Mouse (Mus musculus) G1E (cell line): ENCODE data around the gene Bbs9.

Source experiments
- CTCF ChIP-seq: IDR thresholded peaks from 2 replicates; pipeline ENCODE4 v1.5.1; 2012; ENCODE audit warnings: low read depth, low read length, inconsistent platforms, mixed read lengths
- GATA1 ChIP-seq: IDR thresholded peaks from 2 replicates; pipeline ENCODE4 v1.6.1; 2012; ENCODE audit warnings: borderline replicate concordance, low read length, inconsistent platforms, mixed read lengths
- GATA2 ChIP-seq: IDR thresholded peaks from 2 replicates; pipeline ENCODE4 v1.6.1; 2012; ENCODE audit warnings: low read depth, low read length, inconsistent platforms, borderline replicate concordance
- POLR2AphosphoS5 ChIP-seq: IDR thresholded peaks from 2 replicates; pipeline ENCODE4 v1.6.1; 2012; ENCODE audit warnings: low read depth, low read length, inconsistent platforms; ENCODE audit not compliant: insufficient replicate concordance
- TAL1 ChIP-seq: conservative IDR thresholded peaks from 2 replicates; pipeline ENCODE4 v1.6.1; 2012; ENCODE audit warnings: low read depth, low read length, inconsistent platforms, mixed read lengths

GRCm38 (mm10) chr9:22827176-22827770, 351.8 kb downstream of the Bbs9 start:
- TF ChIP-seq CTCF = no peak
- no peak for TF ChIP-seq GATA1
- no peak for TF ChIP-seq TAL1
- no peak for TF ChIP-seq GATA2
- no peak for TF ChIP-seq POLR2AphosphoS5
